Mouse (Mus musculus) layer of hippocampus, postnatal 25 days (tissue): ENCODE measurements around the gene Hist2h2bb. TPM values are rescaled to one million over a fixed set of nuclear protein-coding genes. Genes with fewer than 3 reads are reported as not detected.
"Not testable (repeated sequence)": the region's sequence is repeated elsewhere in the genome, so short reads cannot be mapped to it uniquely, and the experiment has no call there.

ENCODE experiments used
- DNase-seq, 2 experiments: peaks; one replicate each; pipeline ENCODE4 v3.0.0; 2022; ENCODE audit warnings: mixed read lengths in 2 of 2, low spot score in 1 of 2; ENCODE audit errors: extremely low spot score in 1 of 2
- total RNA-seq, 2 experiments: library from RNA; stranded (reverse); gene quantifications; 2 replicates each; pipeline ENCODE4 v1.2.3; 2021

Hist2h2bb gene
- total RNA-seq: 100 to 1,000 TPM; 110 to 123 TPM

DNA sequence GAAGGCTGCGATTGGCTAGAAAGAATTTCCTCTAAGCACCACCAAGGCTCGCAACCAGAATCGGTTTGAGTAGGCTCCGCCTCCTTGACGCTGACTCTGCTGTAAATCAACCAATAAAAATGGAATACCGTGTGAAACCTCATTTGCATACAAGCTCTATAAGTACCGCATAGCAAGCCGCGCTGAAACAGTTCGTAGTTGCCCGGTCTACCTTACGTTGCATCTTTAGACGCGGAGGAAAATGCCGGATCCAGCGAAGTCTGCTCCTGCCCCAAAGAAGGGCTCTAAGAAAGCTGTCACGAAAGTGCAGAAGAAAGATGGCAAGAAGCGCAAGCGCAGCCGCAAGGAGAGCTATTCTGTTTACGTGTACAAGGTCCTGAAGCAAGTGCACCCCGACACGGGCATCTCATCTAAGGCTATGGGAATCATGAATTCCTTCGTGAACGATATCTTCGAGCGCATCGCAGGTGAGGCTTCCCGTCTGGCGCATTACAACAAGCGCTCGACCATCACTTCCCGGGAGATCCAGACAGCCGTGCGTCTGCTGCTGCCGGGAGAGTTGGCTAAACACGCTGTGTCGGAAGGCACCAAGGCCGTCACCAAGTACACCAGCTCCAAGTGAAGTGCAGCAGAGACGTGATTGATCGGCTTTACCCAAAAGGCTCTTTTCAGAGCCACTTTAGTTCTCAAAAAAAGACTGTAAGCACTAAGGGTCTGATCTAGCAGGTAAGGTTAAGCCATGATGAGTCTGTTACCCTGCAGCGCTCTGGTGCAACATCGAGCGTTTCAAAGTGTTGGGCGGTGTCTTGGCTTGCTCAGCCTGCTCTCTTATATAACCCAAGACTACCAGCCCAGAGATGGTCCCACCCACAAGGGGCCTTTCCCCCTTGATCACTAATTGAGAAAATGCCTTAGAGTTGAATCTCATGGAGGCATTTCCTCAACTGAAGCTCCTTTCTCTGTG is at the start of gene Hist2h2bb:
TSS of gene Hist2h2bb (plus strand) at position 242 of the 964 bp plus-strand sequence.
- peak; percentile 85 to 87 for DNase-seq

DNA sequence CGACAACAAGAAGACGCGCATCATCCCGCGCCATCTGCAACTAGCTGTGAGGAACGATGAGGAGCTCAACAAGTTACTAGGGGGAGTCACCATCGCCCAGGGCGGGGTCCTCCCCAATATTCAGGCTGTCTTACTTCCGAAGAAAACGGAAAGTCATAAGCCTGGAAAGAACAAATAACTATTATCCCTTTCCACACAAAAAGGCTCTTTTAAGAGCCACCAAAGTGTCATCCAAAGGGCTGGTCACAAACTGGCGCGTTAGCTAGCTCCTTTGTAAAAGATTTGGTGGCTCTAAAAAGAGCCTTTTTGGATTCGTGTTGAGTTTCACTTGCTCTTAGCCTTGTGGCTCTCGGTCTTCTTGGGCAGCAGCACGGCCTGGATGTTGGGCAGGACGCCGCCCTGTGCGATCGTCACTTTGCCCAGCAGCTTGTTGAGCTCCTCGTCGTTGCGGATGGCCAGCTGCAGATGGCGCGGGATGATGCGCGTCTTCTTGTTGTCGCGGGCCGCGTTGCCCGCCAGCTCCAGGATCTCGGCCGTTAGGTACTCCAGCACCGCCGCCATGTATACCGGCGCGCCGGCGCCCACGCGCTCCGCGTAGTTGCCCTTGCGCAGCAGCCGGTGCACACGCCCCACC is 49.3 kb upstream of the Hist2h2bb start:
- DNase-seq: not testable (repeated sequence)

DNA sequence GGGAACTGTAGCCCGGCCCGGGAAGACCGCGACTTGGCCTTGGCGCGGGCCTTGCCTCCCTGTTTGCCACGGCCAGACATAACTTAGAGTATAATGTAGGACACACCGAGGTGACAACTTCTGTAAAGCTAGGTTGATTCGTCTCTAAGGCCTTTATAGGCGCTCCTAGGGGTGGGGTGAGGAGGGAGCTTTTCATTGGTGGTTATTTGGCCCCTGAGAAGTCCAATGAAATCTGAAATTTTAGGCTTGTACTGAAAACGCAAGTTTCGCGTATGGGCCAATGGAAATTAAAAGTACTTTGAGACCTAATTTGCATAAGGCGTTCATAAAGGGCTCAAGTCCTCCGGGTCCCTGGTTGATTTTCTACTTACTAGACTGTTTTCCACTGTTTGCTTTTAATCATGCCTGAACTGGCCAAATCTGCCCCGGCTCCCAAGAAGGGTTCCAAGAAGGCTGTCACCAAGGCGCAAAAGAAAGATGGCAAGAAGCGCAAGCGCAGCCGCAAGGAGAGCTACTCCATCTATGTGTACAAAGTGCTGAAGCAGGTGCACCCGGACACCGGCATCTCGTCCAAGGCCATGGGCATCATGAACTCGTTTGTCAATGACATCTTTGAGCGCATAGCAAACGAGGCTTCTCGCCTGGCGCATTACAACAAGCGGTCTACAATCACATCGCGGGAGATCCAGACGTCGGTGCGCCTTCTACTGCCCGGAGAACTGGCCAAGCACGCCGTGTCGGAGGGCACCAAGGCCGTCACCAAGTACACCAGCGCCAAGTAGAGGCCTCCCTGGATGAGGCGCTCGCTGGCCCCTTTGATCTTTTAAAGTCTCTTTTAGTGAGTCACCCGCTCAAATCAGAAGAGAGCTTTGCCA is 48.5 kb upstream of the Hist2h2bb start, which contains the start of the genes Hist2h2ac and Hist2h2be:
TSS of gene Hist2h2ac (minus strand) at position 116 of the 875 bp plus-strand sequence.
TSS of gene Hist2h2be (plus strand) at position 355 of the 875 bp plus-strand sequence.
- DNase-seq: peak; percentile 65 to 81

DNA sequence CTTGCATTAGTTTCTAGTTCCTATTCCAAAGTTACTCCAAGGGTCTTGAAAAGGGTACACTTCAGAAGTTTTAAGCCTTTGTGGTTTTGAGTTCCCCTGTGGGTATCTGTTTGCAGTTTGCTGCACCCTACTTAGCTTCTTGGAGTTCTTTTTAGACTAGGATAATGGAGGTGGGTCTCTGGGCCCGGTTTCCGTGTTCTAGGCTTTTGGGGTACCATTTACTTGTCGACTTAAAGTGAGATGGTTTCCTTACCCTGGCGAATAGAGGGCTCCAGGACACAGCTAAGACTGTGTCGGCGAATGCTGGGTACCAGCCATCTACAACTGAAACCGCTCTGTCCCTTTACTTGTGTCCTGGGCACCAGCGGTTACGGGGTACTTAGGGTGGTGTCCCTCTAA is 47.9 kb upstream of the Hist2h2bb start:
- DNase-seq: no peak

DNA sequence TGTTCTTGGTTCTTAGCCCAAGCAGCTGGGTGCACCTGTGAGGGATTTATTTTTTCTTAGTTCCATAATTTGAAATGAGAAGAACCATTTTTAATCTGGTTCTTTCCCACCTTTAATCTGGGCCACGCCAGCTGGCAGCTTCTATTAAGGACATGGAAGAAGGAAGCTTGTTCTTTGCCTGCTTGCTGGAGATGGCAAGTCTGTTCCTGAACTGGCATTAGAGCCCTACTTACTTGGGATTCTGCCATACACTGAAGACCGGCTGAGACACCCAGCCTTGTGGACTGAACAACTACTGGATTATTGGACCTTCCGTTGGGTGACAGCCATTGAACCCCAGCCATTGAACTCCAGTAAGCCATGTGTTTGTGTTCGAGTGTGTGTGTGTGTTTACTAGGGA is 46.8 kb upstream of the Hist2h2bb start:
- no peak for DNase-seq

DNA sequence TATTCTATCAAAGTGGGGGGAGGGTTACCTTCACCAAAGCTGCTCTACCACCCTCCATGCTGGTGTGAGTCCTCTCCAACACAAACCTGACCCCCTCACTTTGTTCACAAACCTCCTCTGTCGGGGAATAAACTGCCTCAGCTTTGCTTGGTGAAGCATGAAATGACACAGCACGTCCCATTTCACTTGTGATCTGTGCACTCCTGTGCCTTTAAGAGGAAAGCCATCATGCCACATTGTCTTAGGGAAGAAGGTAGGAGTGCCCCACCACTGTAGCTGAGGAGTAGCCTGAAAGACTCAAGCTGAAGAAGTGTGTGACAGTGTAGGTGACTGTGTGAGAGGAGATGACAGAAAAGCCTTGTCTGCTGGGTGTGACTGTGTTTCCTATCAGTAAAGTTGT is 44.1 kb upstream of the Hist2h2bb start:
- DNase-seq: no peak

DNA sequence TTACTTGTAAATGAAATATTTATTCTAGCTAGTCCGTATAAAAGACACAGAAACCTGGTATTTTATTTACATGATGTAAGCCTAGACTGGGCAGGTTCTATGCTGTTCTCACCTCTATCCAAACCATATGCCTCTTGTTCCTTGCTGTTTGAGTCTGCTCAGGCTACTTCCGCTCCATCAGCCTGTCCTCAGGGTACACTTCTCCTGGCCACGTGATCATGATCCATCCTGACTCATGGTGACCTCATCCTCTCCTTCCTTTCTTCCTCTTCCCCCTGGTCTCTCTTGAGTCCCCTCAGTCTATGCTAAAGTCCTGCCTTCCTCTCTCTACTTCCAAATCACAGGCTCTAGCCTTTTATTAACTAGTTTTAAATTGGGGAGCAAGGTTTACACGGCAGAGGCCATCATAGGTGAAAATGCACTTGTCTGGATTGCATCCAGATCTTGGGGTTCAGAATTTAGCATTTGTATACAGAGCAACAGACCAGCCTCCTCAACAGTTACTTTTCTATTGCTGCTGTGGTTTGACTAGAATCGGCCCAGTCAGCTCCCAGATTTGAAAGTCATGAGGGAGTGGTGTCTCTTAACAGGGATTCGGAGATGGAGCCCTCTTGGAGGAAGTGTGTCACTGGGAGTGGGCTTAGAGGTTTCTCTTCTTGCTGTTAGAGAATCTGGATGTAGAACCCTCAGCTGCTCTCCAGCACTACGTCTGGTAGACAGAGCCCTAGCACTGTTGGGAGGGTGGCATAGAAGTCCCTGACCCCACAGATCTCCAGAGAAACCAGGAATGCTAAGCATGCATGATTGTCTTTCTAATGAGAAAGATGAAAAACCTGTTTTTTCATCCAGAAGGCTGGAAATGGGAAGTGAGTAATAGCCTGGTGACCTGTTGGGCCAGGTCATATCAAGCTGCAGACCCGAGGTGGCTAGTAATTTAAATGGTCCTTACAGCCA is 42.6 kb upstream of the Hist2h2bb start:
- DNase-seq: no peak

DNA sequence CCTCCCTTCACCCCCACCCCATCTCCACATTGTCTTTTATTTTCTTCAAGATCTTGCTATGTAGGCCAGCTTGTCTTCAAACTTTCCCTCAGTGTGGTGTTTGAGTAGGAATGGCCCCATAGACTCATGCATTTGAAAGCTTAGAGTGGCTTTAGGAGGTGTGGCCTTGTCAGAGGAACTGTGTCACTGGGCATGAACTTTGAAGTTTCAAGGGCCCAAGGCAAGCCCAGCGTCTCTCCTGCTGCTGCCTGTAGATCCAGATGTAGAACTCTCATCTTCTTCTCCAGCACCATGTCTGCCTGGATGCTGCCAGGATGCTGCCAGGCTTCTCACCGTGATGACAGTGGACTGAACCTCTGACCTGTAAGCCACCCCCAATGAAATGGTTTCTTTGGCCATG is 40.7 kb upstream of the Hist2h2bb start:
- DNase-seq: no peak

DNA sequence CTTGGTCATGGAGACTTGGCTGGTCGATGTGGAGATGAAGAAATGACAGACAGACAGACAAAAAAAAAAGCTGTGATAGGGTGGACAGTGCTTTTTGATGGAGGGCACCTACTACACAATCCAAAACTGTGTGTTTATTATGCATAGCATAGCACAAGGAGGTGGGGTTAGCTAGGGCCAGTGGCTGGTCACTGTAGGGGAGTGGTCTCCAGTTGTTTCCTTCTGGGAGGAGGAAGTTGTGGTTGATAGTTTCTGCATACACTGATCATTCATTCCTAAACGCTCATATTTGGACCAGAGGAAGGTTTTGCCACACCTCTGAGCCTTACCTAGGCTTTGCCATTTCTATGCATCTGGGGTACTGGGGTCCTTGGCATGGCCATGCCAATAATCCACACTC is 39.1 kb upstream of the Hist2h2bb start:
- DNase-seq: no peak

DNA sequence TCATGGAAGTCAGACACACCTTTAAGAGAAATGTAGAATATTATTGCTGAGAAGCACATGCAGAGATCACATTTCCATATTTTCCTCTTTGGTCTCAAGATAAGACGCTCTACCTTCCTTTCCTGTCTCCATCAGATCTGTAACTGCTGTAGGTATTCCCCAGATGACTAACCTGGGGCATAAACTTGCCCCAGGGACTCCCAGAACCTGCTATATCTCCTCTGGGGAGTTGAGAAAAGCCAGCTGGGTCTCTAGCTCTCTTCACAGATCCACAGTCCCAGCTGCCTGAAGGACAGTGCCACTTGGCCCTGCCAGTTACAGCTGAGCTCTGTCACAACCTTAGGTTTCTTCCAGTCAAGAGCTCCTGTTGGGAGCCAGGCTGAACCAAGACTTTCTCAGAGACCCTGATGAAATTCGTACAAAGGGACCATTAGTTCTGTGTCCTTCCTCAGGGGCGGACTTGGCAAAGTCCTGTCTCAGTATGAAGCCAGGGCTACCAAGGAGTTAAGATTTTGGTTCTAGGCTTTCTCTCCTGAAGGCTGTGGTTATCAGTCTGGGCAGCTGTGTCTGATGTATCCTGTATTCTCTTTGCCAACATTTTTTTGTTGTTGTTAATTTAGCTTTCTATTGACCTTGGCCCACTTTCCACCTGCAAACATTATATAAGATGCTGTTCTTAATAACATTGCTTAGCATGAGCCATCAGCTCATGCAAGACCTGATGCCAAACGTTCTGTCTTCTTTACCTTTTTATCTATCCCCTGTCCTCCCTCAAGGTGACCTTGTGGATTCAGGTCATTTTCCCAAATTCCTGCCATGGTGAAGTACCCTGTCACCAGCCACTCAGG is 38.4 kb upstream of the Hist2h2bb start:
- no peak for DNase-seq

DNA sequence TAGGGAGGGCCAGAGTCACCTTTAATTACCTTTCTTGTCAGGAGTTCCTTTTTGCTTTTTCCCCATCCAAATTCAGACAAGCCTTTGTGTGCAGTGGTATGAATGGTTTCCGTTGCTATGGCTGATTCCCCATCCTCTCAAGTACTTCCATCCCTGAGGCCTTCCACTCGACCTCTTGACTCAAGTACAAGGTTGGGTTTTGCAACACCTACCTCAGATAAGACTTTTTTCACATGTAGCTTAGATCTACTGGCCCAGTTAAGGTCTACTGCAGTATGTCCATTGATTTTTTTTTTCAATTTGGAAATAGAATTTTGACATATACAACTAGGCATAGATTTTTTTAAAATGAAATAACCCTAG is 37.8 kb upstream of the Hist2h2bb start:
- no peak for DNase-seq

DNA sequence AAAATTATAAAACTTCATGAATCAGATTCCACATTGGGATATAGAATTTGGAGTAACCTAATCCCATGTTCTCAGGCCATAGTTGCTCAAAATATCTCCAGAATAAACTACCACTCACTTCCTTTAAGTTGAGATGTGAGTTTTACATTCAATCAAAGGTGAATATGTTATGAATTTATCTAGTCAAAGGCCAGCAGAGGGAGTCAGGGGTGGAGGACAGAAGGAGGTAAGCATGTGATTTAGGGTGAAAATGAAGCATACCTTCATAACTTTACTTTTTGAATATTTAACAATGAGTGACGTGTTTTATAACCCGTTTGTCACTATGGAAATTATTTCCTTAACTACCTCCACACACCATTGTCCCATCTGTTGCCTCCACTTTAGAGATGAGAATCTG is 34.6 kb upstream of the Hist2h2bb start:
- DNase-seq: no peak

DNA sequence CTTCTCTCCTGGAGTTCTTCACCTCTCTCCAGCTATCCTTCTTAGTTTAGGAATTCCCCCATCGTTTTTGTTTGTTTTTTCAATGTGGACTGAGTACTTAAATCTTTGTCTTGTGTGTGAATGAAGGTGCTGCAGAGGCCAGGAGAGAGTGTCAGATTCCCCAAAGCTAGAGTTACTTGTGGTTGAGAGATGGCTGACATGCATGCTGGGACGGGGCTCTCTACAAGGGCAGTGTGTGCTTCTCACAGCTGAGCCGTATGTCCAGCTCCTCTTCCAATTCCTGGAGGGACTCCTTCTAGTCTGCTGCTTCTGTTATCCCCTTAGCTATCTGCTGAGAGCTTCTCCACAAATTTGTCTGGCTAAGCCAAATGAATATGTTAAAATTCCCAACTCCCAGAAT is 33.7 kb upstream of the Hist2h2bb start:
- no peak for DNase-seq

DNA sequence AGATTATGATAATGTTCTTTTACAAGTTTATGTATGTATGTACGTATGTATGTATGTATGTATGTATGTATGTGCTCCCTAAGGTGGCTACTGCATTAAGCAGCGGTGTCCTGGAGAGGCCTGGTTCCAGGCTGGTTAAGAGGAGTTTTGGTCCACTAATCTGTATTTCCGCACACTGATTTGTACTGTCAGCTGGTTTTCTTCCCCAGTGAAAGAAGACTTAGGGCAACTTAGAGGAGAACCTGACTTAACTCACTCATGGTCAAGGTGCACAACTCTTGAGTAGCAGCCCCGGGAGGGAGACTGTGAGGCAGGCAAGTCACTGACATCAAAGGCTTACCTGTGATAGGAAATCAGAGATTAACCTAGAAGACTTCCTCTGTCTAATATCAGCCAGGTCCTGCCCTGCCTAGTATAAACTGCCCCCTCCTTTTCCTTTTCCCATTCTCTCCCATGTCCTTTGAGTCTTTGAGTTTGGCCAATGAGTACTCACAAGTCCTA is 32.7 kb upstream of the Hist2h2bb start:
- no peak for DNase-seq

DNA sequence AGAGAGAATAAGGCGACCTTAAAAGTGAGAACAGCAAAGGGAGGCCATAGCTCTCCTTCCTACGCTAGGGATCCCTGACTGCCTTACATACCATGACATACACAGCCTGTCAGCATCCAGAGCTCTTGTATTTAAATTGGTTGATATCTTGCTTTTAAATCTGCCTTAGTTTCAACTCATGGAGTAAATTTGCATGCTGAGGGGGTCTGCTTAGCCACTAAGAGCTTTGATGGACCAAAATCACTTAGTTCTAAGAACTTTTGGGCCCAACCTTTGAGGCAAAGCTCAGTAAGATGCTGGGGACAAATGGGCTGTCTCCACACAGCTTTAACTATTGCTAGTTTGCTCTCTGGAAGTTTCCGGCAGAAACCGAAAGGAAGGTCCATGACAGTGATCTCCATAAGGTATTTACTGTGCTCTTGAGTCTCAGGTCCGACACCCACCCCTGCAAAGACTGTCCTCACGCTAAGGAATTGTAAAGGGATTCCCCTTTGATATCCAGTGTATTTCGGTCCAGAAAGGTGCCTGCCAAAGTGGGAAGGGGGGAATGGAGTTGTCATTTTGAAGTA is 32.1 kb upstream of the Hist2h2bb start:
- DNase-seq: no peak

DNA sequence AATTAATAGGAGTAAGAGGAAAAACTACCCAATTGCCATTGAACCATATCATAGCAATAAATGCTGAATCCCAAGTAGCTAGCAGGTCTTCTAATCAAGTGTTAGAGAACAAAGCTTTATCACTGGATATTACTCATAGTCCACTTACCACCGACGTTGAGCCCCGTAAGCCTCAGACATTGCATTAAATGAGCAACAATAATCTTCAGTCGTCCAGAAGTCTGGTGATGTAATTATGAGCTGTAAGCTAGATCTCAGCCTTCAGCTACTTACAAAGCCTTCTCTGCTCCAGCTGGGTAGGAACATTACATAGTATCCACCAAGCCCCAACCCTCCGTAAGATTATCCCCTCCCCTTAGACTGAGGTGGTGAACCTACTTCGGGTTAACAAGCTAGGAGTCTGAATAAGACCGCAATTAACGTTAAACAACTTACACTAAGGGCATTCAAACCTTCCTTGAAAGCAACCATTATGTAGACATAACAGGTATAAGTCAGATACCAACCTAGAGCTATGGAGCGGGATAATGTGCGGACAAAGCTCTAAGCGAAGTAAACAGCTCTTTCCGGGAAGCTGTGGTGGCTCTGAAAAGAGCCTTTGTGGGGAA is 31.5 kb upstream of the Hist2h2bb start:
- no peak for DNase-seq

DNA sequence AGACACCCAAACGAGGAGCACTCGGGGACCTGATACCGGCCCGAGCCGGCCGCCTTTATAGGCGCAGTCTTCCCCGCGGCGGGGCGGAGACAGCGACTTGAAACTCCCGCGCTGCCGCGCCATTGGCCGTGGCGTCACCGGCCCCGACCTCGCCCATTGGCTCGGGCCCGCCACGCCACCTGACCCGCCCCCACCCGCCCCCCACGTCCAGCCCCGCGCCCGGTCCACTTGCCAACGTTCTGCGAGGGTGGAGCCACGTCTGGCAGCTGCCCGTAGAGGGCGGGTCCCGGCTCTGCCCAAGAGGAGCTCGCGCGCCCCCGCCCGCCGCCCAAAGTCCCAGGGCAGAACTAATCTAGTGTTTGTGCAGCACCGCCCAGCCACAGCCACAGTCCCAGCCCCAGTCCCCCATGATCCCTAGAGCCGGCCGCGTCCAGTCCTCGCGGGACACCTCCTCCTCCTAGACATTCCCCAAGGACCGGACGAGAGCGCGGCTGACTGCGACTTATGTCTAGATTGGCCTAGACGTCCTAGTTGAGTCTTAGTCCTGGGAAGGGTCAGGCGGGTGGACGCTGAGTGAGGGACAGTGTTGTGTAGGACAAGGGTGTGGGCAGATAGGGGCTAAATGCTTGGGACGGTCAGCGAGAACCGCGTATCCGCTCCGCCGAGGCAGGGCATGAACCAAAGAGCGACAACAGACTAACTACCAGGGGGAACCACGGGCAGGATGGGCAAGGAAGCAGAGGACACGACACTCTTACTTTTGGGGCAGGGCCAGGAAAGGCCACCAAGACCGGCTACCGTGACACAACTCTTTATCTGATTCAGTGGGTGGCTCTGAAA is 30.4 kb upstream of the Hist2h2bb start, which contains the start of gene Hist2h3c2:
TSS of gene Hist2h3c2 (minus strand) at position 174 of the 840 bp plus-strand sequence.
- DNase-seq: not testable (repeated sequence)
